Mouse (Mus musculus) embryonic facial prominence, embryonic 11.5 days (tissue): ENCODE results near the gene Aamp. TPM values are rescaled to one million over a fixed set of nuclear protein-coding genes. Genes with fewer than 3 reads are reported as not detected.

Experiments
- ATAC-seq: fragments of 200-750 bp; cut with Nextera tagmentation; replicated peaks from 2 replicates; pipeline ENCODE4 v1.8.0; 2017; ENCODE audit warnings: low read depth; ENCODE audit not compliant: insufficient number of reproducible peaks, low FRiP score, low TSS enrichment
- DNase-seq: peaks from one replicate; pipeline ENCODE4 v3.0.0-alpha.2; 2015; ENCODE audit warnings: low spot score
- H3K27ac ChIP-seq: fragments of 300-500 bp; sonication (generic); replicated peaks from 2 replicates; pipeline ENCODE4 v1.5.1; 2014; ENCODE audit warnings: mild to moderate bottlenecking, low read depth, low read length, control low read depth
- H3K27me3 ChIP-seq: fragments of 300-500 bp; sonication (generic); 2 replicates; pipeline ENCODE4 v1.6.1; 2014; ENCODE audit warnings: mild to moderate bottlenecking, low read length, moderate library complexity, mixed read lengths; ENCODE audit not compliant: control insufficient read depth, insufficient read depth
- H3K36me3 ChIP-seq: fragments of 300-500 bp; sonication (generic); replicated peaks from 2 replicates; pipeline ENCODE4 v1.6.1; 2014; ENCODE audit warnings: low read depth, mild to moderate bottlenecking, low read length, moderate library complexity, mixed read lengths; ENCODE audit not compliant: control insufficient read depth, insufficient read depth
- H3K4me1 ChIP-seq: fragments of 300-500 bp; sonication (generic); 2 replicates; pipeline ENCODE4 v1.6.1; 2014; ENCODE audit warnings: low read length, mixed read lengths; ENCODE audit not compliant: control insufficient read depth, insufficient read depth
- H3K4me2 ChIP-seq: fragments of 300-500 bp; sonication (generic); 2 replicates; pipeline ENCODE4 v1.6.1; 2014; ENCODE audit warnings: low read depth, mild to moderate bottlenecking, control low read depth, low read length, moderate library complexity
- H3K4me3 ChIP-seq: fragments of 300-500 bp; sonication (generic); 2 replicates; pipeline ENCODE4 v1.5.1; 2014; ENCODE audit warnings: low read depth, low read length, control low read depth
- H3K9ac ChIP-seq: fragments of 300-500 bp; sonication (generic); replicated peaks from 2 replicates; pipeline ENCODE4 v1.6.1; 2014; ENCODE audit warnings: mild to moderate bottlenecking, control low read depth, low read length
- H3K9me3 ChIP-seq: fragments of 300-500 bp; sonication (generic); replicated peaks from 2 replicates; pipeline ENCODE4 v1.6.1; 2016; ENCODE audit warnings: mild to moderate bottlenecking, low read length, inconsistent platforms, mixed read lengths; ENCODE audit not compliant: control insufficient read depth
- WGBS: fragments of 180-500 bp; shearing (Covaris S2); extraction: QIAGEN DNeasy Blood & Tissue Kit; methylation state at CpG from one replicate; pipeline ENCODE4 v1.1.7; 2014; 5-methylcytosine and 5-hydroxymethylcytosine counted together
- polyA plus RNA-seq: library from polyadenylated mRNA; unstranded; fragments of >200 nt; fragmentation: Nextera tagmentation; extraction: Ambion mirVana; gene quantifications from 2 replicates; pipeline ENCODE4 v1.2.1, GENCODE M21; 2014

Aamp gene
- polyA plus RNA-seq, 1 experiment from 2014 or later = 179 TPM

DNA sequence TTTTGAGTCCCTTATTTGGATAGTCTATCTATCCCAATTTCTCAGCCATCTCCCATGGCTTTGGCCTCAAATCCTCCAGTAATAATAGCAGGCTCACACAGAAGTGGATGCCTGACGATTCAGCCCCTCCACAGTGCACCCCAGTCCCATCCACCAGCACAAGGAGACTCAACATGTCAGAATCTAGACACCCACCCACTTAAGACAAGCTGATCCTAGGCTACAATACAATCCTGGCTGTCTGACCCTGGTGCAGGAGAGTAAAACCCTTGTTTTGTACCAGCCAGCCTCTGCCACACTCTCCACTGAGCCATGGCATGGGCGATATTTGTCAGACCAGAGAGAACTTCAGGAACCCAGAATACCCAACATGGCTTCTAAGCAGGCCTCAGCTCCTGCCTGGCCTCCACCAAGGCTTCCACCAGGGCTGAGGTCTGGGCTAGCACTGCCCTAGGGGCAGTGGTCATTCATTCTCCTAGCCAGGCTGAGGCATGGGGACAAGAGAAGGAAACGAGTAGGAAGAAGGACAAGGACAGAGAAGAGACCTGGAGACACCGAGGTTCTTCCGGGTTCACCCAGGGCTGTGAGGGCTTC is 13.7 kb upstream of the Aamp start:
- no peaks in the 10 kb centered on the region for H3K36me3 ChIP-seq
- H3K4me1 ChIP-seq = peaks cover 13% of the 10 kb centered on the region
- H3K9ac ChIP-seq = no peak overlapping the region
- no peak for ATAC-seq
- H3K9me3 ChIP-seq = no peaks in the 10 kb centered on the region
- no peak overlapping the region for H3K4me3 ChIP-seq
- no peak overlapping the region for H3K27ac ChIP-seq
- no peaks in the 10 kb centered on the region; the same call in 1 of the 2 replicates for H3K27me3 ChIP-seq
- H3K4me2 ChIP-seq = no peak overlapping the region
- 82% methylated on average over 5 of the region's 5 CpGs for WGBS
- no peak for DNase-seq

- H3K36me3 ChIP-seq = no peaks in the 10 kb centered on the region
- WGBS = 64% methylated on average over 3 of the region's 3 CpGs
- no peaks in the 10 kb centered on the region; the same call in 1 of the 2 replicates for H3K27me3 ChIP-seq
- H3K4me2 ChIP-seq = no peak overlapping the region
- ATAC-seq (no peak), DNase-seq (no peak)
- H3K9me3 ChIP-seq = no peaks in the 10 kb centered on the region
- H3K9ac ChIP-seq = no peak overlapping the region
- H3K4me1 ChIP-seq = peaks cover 13% of the 10 kb centered on the region
- no peak overlapping the region for H3K4me3 ChIP-seq
- no peak overlapping the region for H3K27ac ChIP-seq
Observed at GRCm38 (mm10) chr1:74297269-74297668, 12.7 kb upstream of the Aamp start.

GRCm38 (mm10) chr1:74296477-74296876 is 11.9 kb upstream of the Aamp start:
- no peak overlapping the region for H3K4me3 ChIP-seq
- no peak overlapping the region for H3K4me2 ChIP-seq
- H3K4me1 ChIP-seq = peaks cover 13% of the 10 kb centered on the region
- no peaks in the 10 kb centered on the region for H3K36me3 ChIP-seq
- no peak for DNase-seq
- H3K27ac ChIP-seq = peak overlapping the region; percentile 29; the same call in 1 of the 2 replicates
- no peak overlapping the region for H3K9ac ChIP-seq
- 31% methylated on average over 6 of the region's 6 CpGs for WGBS
- H3K9me3 ChIP-seq = no peaks in the 10 kb centered on the region
- no peak for ATAC-seq
- no peaks in the 10 kb centered on the region; the same call in 1 of the 2 replicates for H3K27me3 ChIP-seq

DNA sequence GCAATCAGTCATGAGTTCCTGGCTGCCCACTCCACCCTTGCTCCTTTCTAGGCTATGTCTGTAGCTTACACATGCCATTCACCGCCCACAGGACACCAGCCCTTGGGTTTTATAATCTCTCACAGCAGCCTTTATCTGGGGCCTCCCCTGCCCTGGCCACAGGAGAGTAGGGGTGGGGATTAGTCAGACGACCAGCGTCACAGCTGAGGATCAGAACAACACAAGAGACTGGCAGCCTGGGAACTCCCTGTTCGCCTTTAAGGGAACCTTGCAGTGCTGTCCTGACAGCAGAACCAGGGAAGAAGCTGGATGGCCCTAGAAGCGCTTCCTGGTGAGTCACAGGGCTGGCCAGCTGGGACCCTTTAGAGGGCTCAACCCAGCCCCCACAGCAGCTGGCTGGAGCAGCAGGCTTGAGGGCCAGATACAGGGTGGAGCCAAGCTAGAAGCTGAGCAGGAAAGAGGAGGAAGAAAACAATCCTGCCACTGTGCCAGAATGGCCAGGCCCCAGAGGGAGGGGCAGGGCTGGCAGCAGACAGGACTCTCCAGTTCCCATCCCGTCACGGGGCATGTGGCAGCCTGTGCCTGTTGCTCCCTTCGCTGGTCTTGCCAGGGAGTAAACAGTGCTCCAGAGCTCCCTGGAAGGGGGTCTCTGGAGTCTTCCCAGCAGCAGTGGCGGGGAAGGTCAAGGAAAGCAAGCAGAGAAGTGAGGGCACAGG is 11.1 kb upstream of the Aamp start:
- peak; percentile 78 for ATAC-seq
- Histone ChIP-seq H3K27me3 (no peaks in the 10 kb centered on the region; the same call in 1 of the 2 replicates), H3K4me3 (0 out of 2 replicates have a peak overlapping the region, but pooled peaks have one; percentile 6), H3K27ac (peak overlapping the region; percentile 77), H3K4me2 (peak overlapping the region; percentile 11), H3K9ac (peak overlapping the region; percentile 14), H3K36me3 (no peaks in the 10 kb centered on the region), H3K9me3 (no peaks in the 10 kb centered on the region), H3K4me1 (peaks cover 13% of the 10 kb centered on the region)
- DNase-seq = peak; percentile 70
- WGBS = 17% methylated on average over 9 of the region's 9 CpGs

DNA sequence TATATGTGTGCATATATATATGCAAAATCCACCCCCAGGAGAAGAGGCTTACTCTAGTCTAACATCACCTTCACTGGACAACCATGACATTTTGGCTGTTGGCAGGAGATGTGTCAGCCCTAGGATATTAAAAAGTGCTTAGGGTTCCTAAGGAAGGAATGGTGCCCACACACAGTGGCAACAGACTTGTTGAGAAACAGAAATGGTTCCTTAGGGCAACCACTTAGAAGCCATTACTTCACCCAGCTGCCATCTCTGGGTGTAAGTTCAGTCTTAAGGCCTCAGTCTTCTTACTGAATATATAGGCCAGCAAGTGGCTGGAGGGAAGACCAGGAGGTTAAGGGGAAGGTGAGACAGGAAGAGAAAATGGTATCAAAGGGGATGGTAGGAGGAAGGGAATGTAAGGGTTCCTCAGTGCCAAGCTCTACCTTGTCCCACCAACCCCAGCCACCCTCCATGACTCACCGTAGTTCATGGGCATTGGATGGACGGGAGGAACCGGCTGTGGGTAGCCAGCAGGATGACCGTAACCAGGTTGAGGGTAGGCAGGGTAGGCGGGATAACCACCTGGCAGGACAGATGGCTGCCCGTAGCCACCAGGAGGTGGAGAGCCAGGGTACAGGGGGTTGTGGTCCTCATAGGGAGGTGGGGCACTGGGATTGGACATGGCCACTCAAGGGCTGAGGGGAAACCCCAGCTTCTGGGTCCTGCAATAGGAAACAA is 10.4 kb upstream of the Aamp start:
- Histone ChIP-seq H3K9me3 (no peaks in the 10 kb centered on the region), H3K9ac (no peak overlapping the region), H3K27me3 (no peaks in the 10 kb centered on the region), H3K4me1 (peaks cover 13% of the 10 kb centered on the region), H3K27ac (peak overlapping the region; percentile 77; the same call in 1 of the 2 replicates), H3K4me3 (no peak overlapping the region), H3K4me2 (no peak overlapping the region), H3K36me3 (no peaks in the 10 kb centered on the region)
- DNase-seq (no peak), ATAC-seq (peak; percentile 11; the same call in 1 of the 2 replicates)
- WGBS = 91% methylated on average over 6 of the region's 6 CpGs

DNA sequence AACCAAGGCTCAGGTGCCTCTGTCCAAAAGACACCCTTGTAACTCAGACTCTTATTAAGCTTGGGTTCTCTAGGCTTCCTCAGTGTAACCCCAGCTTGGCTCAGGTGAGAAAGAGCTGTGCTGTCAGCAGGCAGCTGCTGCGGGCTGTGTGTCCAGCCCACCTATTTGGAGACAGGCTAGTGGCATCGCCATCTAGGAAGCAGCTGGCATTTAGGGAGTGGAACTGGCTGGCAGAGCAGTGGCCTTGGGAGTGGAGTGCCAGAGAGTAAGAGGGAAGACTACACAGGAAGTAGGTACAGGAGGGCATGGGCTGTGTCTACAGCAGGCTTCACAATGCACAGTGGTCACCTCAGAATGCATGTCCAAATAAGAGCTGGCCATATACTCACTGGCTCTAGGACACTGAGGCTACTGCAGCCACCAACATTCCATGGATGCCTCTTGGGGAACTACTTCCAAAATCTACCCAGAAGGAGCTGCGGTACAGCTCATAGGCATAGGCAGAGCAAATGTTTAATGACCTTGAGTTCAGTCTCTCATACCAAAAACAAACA is 9.6 kb upstream of the Aamp start:
- WGBS = 94% methylated on average over 3 of the region's 3 CpGs
- Histone ChIP-seq H3K4me1 (peaks cover 13% of the 10 kb centered on the region), H3K4me3 (no peak overlapping the region), H3K36me3 (no peaks in the 10 kb centered on the region), H3K4me2 (no peak overlapping the region), H3K27ac (no peak overlapping the region), H3K27me3 (no peaks in the 10 kb centered on the region), H3K9me3 (no peaks in the 10 kb centered on the region), H3K9ac (no peak overlapping the region)
- ATAC-seq (no peak), DNase-seq (no peak)

DNA sequence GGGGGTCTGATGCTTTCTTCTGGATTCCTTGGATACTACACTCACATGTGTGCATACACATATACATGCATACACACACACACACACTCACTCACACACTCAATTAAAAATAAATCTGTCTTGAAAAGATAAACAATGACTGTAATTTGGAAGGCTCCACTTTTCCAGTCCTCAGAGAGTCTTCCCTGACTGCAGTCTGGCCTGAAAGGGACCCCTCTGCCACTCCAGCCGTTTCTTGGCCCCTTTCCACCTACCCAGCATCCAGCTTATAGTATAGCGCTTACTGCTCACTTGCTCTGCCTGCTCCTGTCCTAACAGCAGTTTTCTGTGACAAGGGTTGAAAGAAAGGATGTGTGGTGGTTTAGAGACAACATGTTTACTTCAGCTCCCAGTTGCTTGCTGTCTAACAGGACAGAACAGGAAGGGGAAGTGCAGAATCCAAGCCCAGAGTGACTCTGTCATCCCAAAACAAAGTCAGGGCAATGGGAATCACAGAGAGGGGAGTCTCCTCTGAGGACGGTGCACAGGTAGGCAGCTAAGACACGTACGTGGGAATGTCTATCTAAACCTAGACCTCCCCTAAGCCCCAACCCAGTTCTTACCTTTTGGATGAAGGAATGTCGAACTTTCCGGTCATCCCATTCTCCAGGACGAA is 8.9 kb upstream of the Aamp start:
- Histone ChIP-seq H3K4me1 (peaks cover 13% of the 10 kb centered on the region), H3K36me3 (no peaks in the 10 kb centered on the region), H3K27me3 (no peaks in the 10 kb centered on the region), H3K4me2 (no peak overlapping the region), H3K4me3 (no peak overlapping the region), H3K27ac (no peak overlapping the region), H3K9me3 (no peaks in the 10 kb centered on the region), H3K9ac (no peak overlapping the region)
- DNase-seq (no peak), ATAC-seq (no peak)
- WGBS = 86% methylated on average over 8 of the region's 8 CpGs
